Mouse (Mus musculus): ENCODE data around the gene Cd300lg. TPM values are rescaled to one million over a fixed set of nuclear protein-coding genes. Genes with fewer than 3 reads are reported as not detected.
A peak's percentile ranks its signal among the peaks of the same experiment; 100 is the strongest.

The Cd300lg gene
- total RNA-seq, 2 experiments from 2014 or later = not detected

GRCm38 (mm10) chr11:102087081-102087751, 45.9 kb downstream of the Cd300lg start:
- intact Hi-C loops (cut with DNase I) = no loop called here

GRCm38 (mm10) chr11:102087931-102088898, 46.9 kb downstream of the Cd300lg start, which contains the start of gene Mpp2:
Gene Mpp2, minus strand, starts transcription at chr11:102088515.
- peak; percentile 79 to 90 for DNase-seq (ENCODE audit: low spot score in 2 of 2)
- intact Hi-C loops (cut with DNase I) = loop anchor here (1.0 to 2.0 kb wide), 2 partner anchors 61 to 104 kb away; partner anchors contain the start of gene Cfap97d1

More at GRCm38 (mm10) chr11:102087081-102087751, 45.9 kb downstream of the Cd300lg start:
- DNase-seq (ENCODE audit: low spot score in 2 of 2) = peak; percentile 85 to 88

DNA sequence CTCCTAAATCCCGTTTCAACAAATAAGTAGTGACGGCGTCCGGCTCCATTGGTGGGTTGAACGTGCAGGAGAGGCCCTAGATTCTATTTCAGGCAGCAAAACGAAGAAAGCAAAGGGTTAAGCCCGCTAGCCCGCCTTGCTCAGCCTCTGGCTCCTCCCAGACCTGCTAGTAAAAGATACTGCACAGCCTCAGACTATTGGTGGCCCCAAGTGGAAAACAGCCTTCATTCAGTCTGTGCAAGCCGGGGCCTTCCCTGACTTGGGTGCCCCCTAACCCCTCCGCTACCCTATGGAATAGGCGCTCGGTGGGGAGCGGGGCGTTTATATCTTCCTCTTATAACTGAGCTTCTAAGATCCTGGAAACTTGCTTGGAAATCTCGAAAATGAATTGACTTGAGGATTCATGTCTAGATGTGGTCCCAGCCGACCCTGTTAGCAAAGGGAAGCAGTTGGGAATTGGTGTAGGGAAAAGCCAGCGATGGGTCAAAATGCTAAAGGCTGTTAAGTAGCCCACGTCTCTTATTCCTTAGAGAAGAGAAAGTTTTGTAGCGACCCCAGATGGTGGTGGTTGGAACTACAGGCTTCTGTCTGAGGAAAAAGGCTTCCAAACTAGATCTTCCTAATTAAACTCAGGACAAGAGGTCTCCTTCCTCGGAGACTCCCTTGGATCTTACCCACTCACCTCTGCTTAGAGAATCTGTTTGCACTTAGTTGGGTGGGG, 47.9 kb downstream of the Cd300lg start:
- DNase-seq (ENCODE audit: low spot score in 2 of 2) = peak; percentile 72 to 82
- intact Hi-C loops (cut with DNase I) = loop anchor here (1.0 to 2.0 kb wide), 2 partner anchors 28 to 62 kb away; no protein-coding TSS in a partner anchor

DNA sequence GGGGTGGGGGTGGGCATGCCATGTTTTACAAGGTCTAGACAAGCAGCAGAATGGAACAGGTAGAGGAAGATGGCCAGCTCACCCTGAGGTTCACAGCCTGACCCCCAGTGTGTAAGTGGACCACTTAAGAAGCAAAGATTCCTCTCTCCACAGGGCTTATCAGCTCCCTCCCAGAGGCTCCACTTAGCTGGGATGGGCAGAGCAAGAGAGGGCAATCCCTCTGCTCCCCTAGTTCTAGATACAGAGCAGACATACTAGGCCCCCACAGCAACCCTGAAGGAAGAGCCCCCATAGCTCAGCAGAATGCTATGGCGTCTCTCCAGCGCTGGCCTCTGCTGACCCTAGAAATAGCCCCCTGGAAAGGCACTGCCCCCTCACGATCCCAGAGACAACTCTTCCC, 54.4 kb downstream of the Cd300lg start:
- intact Hi-C loops (cut with DNase I) = no loop called here
- DNase-seq (ENCODE audit: low spot score in 2 of 2) = no peak

DNA sequence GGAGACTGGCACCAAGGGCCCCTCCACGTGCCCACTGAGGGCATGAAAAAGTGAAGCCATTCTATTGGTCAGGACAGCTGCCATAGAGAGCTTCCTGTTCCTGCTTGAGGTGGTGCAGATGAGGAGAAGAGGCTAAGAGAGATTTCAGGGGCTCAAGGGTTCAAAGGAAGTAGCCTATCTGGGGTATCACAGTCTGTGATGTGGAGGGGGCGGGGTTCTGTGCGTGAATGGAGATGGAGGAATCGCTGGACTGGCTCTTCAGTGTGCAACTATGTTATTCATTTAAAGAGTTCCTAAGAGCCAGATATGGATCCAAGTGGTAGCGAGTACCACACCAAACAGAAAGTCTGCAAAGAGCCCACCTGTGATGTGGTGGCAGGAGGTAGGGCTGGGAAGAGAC, 55.1 kb downstream of the Cd300lg start:
- intact Hi-C loops (cut with DNase I) = no loop called here

DNA sequence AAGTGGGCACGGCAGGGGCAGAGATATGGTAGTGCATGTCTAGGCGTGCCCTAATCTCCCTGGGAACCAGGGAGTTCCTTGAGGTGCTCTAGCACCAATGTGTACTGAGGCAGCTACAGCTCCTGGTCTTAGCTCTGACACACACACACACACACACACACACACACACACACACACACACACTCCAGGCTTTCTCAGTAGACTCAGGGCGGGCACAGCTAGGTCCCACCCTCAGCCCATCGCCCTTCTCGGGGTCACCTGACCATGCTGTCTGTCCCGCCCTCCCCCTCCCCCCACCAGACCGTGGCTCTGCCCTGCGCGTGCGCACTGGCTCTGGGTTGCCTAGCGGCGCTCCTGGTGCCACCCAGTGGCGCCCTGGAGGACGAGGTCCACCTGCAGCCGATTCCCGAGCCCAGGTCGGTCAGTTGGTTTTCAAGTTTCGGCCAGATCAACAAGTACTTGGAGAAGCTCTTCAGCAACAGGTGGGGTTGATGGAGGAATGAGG, 55.6 kb downstream of the Cd300lg start:
- intact Hi-C loops (cut with DNase I) = no loop called here
- DNase-seq (ENCODE audit: low spot score in 2 of 2) = peak; percentile 65 to 70

More for the DNA sequence above, 55.1 kb downstream of the Cd300lg start:
- DNase-seq (ENCODE audit: low spot score in 2 of 2) = no peak

DNA sequence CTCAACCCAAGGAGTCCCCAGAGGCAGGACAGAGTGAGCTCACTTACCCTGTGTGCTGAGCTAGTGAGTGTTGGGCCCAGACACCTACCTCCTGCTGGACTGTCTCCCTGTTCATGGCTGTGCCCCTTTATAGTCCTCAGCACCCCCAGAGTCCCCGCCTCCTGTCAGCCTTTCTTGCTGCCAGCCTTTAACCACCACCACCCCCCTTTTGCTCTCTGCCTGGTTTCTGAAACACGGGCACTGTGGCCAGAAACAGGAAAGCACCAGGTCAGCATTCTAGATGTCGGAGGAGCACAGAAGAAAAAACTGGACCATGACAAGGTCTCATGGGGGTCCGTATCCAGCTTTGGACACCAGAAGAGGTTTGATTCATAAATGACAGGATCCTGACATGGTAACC, 59.9 kb downstream of the Cd300lg start, which contains the start of gene Ppy:
Gene Ppy (minus strand): TSS at position 101 of the 400 bp plus-strand sequence.
- intact Hi-C loops (cut with DNase I) = no loop called here

DNA sequence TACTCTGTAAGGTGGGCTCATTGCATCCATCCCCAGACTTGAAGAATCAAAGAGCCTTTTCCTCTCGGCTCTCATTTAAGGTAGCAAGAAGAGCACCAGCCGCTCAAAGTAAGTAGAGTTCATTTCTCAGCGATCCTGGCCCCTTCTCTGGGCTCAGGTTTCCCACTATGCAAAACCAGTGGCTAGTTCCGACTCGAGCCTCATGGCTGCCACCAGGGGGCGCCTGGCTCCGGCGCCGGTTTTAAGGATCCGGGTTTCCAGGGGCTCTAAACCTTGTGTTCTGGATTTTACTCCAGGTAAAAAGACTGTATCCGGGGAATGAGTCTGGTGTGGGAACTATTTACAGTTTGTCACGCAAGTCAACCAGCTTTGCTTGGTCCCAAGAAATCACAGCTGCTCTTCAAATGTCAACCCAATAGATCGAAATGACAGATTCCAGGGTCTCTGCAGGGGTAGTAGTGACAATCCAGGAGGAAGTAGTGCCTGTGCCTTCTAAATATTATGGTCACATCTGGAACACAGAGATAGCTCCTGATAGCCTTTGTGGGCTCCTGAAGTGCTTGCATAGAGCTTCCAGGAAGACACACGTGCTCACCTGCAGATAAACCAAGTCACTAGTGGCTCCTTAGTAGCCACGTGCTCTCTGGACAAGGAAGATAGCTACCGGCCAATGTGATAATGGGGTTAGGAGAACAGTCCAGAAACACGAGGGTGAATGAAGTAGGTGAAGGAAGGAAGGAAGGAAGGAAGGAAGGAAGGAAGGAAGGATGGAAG, 61.4 kb downstream of the Cd300lg start:
- peak; percentile 51 to 65 for DNase-seq (ENCODE audit: low spot score in 2 of 2)
- intact Hi-C loops (cut with DNase I) = loop anchor here (1.0 kb wide), 1 partner anchor 36 kb away; no protein-coding TSS in a partner anchor

More for the DNA sequence above, 59.9 kb downstream of the Cd300lg start, which contains the start of gene Ppy:
- no peak for DNase-seq (ENCODE audit: low spot score in 2 of 2)

Other genes starting within 250 kb of the Cd300lg start
- under 1 TPM; 0.53 to 0.78 TPM for gene Meox1, start 147.1 kb upstream of the Cd300lg start, total RNA-seq (2021)
- gene Sost, start 74.5 kb upstream of the Cd300lg start, total RNA-seq (2021) = not detected
- gene Cfap97d1, start 57.2 kb upstream of the Cd300lg start, total RNA-seq (2021) = not detected
- gene Dusp3, start 54.5 kb upstream of the Cd300lg start, total RNA-seq (2021) = 100 to 1,000 TPM; 217 to 237 TPM
- gene Mpp3, start 13.0 kb upstream of the Cd300lg start, total RNA-seq (2021) = 10 to 100 TPM; 71.2 to 72.9 TPM
- 100 to 1,000 TPM; 153 to 174 TPM for gene Mpp2, start 47.0 kb downstream of the Cd300lg start, total RNA-seq (2021)
- not detected for gene Ppy, start 59.8 kb downstream of the Cd300lg start, total RNA-seq (2021)
- not detected for gene Pyy, start 66.3 kb downstream of the Cd300lg start, total RNA-seq (2021)
- not detected for gene Nags, start 104.0 kb downstream of the Cd300lg start, total RNA-seq (2021)
- 10 to 100 TPM; 24.8 to 28.0 TPM for gene Tmem101, start 114.9 kb downstream of the Cd300lg start, total RNA-seq (2021)
- 10 to 100 TPM; 58.3 to 66.4 TPM for gene Lsm12, start 143.8 kb downstream of the Cd300lg start, total RNA-seq (2021)
- gene G6pc3, start 148.1 kb downstream of the Cd300lg start, total RNA-seq (2021) = 10 to 100 TPM; 55.7 to 61.8 TPM
- 100 to 1,000 TPM; 243 to 261 TPM for gene Hdac5, start 188.7 kb downstream of the Cd300lg start, total RNA-seq (2021)
- 1 to 10 TPM in 1 of 2 experiments, under 1 TPM in 1; 0.94 to 1.1 TPM for gene BC030867, start 207.4 kb downstream of the Cd300lg start, total RNA-seq (2021)
- gene Asb16, start 227.2 kb downstream of the Cd300lg start, total RNA-seq (2021) = 1 to 10 TPM; 1.2 TPM
- 10 to 100 TPM; 67.8 to 71.4 TPM for gene Tmub2, start 243.4 kb downstream of the Cd300lg start, total RNA-seq (2021)

Data from left cerebral cortex, postnatal 25 days (tissue).